Mouse (Mus musculus): Measurements from ENCODE around the gene Trove2.
"Not testable (repeated sequence)": the region's sequence is repeated elsewhere in the genome, so short reads cannot be mapped to it uniquely, and the experiment has no call there.

The Trove2 gene

DNA sequence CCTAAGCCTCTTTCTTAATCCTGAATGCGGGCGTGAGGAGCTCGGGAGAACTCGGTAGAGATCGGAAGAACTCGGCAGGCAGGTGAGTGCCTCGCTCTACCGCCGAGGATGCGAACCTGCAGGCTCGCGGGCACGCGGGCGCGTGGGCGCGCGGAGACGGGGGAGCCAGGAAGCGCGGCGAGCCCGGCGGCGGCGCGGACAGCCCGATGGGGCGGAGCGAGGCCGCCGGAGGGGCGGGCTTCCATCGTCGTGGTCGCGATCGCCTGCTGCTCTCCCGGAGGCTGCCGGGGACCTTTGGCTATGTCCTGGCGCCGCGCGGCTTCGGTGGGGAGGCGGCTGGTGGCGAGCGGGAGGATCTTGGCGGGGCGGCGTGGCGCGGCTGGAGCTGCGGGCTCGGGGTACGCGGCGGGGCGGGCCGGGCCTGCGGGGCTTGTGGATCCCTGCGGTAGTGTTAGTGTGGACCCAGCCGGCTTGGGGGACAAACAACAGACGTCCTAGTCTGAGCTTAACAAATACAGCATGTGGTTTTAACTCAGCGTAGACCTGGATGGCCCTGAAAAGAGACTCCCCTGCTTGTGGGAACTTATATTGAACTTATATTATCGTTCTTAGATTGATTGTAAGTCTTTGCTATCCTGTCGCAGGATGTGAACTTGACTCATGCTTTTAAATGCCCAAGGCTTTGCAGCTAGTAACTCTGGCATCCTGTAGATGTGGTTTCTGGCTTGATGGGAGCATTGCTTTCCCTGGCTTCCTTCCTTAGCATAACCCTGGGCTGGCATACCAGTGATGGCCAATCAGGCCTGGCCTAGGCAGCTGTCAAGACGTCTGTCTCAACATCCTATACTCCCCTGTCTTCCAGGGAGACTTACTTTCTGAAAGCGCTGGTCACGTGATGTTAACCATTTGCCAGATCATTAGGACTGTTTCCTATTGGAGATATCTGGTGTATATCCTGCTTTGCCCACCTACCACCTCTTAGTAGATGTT lies 37.2 kb downstream of the Trove2 start:
- DNase-seq (ENCODE audit: low read depth, low spot score) = peak; percentile 76

GRCm38 (mm10) chr1:143738811-143739210 lies 38.1 kb downstream of the Trove2 start:
- DNase-seq (ENCODE audit: low read depth, low spot score) = no peak

- DNase-seq (ENCODE audit: low read depth, low spot score) = no peak
Measured at GRCm38 (mm10) chr1:143733914-143734410, 42.9 kb downstream of the Trove2 start.

DNA sequence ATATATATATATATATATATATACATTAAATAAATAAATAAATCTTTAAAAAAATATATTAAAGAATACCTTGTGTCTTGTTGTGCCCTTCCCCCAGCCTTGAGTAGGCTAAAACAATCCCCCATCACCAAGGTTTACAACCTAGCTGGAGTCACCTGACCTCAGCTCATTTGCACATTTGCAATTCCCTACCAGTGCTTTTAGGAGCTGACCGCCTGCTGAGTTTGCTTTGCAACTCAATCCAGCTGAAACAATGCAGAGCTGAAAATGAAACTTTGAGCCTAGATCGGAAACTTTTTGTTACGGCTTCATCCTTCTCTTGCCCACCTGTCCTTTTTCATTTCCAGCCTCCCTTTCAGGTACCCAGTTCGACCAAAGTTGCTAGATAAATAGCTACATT lies 45.2 kb downstream of the Trove2 start:
- DNase-seq (ENCODE audit: low read depth, low spot score) = no peak

GRCm38 (mm10) chr1:143730899-143731298 lies 46.0 kb downstream of the Trove2 start:
- peak; percentile 36 for DNase-seq (ENCODE audit: low read depth, low spot score)

- DNase-seq (ENCODE audit: low read depth, low spot score) = no peak
Measured at GRCm38 (mm10) chr1:143727701-143728445, 49.0 kb downstream of the Trove2 start.

GRCm38 (mm10) chr1:143724456-143725064 lies 52.3 kb downstream of the Trove2 start:
- DNase-seq (ENCODE audit: low read depth, low spot score) = no peak

GRCm38 (mm10) chr1:143716038-143716437 lies 60.8 kb downstream of the Trove2 start, which contains the start of gene Glrx2:
Glrx2 (plus strand) TSS chr1:143716338.
- DNase-seq (ENCODE audit: low read depth, low spot score) = not testable (repeated sequence)

- DNase-seq (ENCODE audit: low read depth, low spot score) = no peak
Measured at GRCm38 (mm10) chr1:143710627-143710976, 66.3 kb downstream of the Trove2 start.

- DNase-seq (ENCODE audit: low read depth, low spot score) = no peak
Measured at GRCm38 (mm10) chr1:143709966-143710626, 66.8 kb downstream of the Trove2 start.

DNA sequence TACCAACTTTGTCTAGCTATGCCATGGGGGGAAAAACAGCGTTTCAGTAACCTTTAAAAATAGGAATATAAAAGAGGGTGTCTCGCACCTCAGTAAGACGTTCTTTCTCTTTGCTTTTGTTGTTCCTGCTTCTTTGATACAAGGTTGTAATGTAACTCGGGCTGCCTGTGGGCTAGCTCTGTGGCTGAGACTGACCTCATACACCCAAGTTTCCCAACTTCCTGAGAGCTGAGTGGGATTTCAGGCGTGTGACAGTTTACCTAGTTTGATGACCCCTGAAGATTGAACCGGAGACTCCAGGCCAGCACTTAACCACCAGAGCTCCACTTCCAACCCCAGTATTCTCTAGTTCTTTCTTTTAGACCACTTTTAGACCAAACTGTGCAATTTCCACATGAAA lies 68.5 kb downstream of the Trove2 start:
- no peak for DNase-seq (ENCODE audit: low read depth, low spot score)

GRCm38 (mm10) chr1:143707006-143707405 lies 69.9 kb downstream of the Trove2 start:
- DNase-seq (ENCODE audit: low read depth, low spot score) = no peak

DNA sequence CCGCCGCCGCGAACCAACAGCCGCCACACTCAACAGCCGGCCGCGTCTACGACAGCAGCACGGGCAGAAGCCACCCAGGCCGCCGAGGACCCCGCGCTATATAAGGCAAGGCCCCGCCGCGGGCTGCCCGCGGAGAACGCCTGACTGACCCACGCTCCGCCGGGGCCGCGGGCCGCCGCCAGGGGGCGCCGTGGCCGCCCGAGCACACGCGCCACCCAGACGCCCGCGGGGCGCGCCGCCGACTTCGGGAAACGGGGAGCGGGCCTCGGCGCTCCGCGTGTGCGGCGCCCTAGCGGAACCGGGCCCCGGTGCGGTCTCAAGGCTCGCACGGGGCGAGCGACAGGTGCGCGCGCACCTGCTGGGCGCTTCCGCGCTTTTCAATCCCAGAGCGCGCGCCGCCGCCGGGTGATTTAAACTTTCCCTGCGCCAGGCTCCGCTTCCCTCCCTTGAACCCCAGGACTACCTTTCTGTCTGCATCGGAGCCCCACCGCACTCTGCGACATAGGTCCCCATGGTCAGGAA lies 74.1 kb downstream of the Trove2 start, which contains the start of gene Cdc73:
Gene Cdc73, minus strand, starts transcription at position 153 of the 522 bp plus-strand sequence.
- DNase-seq (ENCODE audit: low read depth, low spot score) = peak; percentile 86

GRCm38 (mm10) chr1:143702141-143702740 lies 74.6 kb downstream of the Trove2 start:
- DNase-seq (ENCODE audit: low read depth, low spot score) = peak; percentile 36

DNA sequence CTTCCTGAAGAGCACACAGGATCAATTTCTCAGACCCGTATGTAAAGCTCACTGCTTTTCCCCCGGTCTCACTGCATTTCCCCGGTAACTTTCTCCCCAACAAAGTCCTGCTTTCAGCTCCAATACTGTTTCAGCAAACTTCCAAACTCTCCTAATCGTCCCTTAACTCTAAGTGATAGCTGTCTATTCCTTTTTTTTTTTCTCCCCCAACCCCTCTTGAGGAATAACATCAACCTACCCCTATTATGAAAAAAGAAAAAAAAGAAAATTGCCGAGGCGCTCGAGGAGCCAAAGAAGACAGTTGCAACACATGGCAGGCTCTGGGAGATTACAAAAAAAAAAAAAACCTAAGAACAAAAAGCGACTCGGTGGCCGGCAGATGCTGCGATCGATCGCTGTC lies 75.1 kb downstream of the Trove2 start:
- peak; percentile 11 for DNase-seq (ENCODE audit: low read depth, low spot score)
